Mouse (Mus musculus) kidney, adult 18-20 months (tissue): ENCODE results near the gene Srek1.

Experiments
- DNase-seq: peaks from one replicate; pipeline ENCODE4 v3.0.0; 2021

Srek1 gene

GRCm38 (mm10) chr13:103711406-103712025, 62.9 kb downstream of the Srek1 start:
- DNase-seq = no peak

- no peak for DNase-seq
Observed at GRCm38 (mm10) chr13:103710359-103710781, 64.0 kb downstream of the Srek1 start.

DNA sequence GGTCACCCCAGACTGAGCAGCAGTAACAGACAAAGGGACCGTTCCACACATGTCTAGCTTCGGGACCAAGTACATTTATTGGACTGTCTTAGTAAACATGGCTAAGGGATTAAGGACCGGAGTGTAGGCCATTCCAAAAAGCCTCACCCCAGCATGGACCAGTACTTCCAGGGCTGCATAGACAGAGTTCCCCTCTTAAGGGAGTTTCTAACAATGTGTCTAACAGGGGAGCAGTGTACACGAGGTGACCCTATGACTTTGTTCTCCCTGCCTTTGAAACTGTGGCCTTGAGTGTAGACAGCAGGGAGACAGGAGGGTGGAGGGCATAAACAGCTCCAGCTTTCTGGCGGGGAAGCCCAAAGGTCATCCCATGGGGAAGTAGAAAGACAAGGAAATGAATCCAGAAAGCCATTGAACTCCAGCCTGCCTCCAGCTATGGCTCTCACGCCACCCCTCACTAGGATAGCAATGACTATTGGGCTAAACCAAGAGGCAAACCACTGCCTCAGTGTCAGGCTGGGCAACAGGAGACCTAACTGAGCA, 68.9 kb downstream of the Srek1 start:
- DNase-seq = no peak

DNA sequence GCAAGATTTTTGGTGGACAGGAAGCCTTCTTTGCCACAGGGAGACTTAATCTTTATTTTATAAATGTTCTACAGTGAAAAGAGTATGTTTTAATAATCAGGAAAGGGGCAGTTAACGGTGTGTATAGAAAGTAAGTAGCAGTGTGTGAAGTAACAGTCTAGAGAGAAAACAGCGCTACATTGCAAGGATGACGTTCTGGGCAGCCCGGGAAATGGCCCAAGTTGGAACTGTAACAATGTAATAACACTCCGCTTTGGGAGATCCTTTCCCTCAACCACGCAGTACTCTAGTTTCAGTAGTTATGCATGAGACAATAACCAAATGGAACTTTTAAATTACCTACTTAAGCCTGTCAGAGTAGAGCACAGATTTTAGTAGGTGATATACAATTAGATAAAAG, 70.6 kb downstream of the Srek1 start:
- no peak for DNase-seq

DNA sequence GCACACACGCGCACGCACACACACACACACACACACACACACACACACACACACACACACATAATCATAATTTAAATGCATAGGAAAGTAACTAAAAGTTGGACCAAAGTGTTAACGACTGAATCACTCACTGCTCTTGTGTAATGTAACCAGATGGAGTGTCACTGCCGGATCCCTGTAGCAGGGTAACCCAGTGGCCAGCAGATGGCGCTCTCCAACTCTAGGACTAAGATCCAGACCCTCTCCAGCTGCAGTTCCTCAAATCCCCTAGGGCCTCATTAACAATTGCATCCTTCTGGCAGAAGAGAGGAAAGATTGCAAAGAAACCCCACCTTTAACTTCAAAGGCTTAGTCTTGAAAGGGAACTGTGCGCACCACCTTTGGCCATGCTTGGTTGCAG, 71.0 kb downstream of the Srek1 start:
- DNase-seq = peak; percentile 71

GRCm38 (mm10) chr13:103702266-103702665, 72.1 kb downstream of the Srek1 start:
- no peak for DNase-seq

GRCm38 (mm10) chr13:103700752-103701151, 73.7 kb downstream of the Srek1 start:
- no peak for DNase-seq

GRCm38 (mm10) chr13:103697993-103698392, 76.4 kb downstream of the Srek1 start:
- no peak for DNase-seq

DNA sequence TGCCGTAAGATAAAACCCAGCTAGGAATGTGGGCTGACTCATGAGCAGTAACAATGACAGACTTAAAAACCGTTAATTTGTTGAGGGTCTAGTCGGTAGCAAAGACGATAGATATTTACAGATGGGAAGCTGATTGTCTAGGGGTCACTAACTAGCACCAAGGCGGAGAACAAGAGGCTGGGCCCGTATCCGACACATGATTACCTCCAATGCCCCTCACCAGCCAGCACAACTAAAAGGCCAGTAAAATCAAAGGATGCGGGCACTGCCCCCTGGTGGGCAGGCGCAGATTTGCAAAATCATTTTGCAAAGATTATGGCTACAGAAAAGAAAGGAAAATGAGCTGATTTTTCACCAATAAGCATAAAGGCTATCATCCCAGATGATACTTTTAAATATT, 78.2 kb downstream of the Srek1 start:
- DNase-seq = peak; percentile 43

- no peak for DNase-seq
Observed at GRCm38 (mm10) chr13:103695456-103695855, 79.0 kb downstream of the Srek1 start.
